Comparison of ENCODE assay signal across 19 mouse cellular contexts in genomic region chr6:83417531-83417930, GRCm38 (mm10). TPM values are rescaled to one million over a fixed set of nuclear protein-coding genes. Genes with fewer than 3 reads are reported as not detected.
DNase-seq lines count a peak whose midpoint lies in the region; ATAC-seq and TF ChIP-seq lines count a peak whose summit lies in the region.
"Had no signal": no experiment of that assay in that cellular context is flagged by ENCODE, and none has a peak within 500 bp of the region (broad histone marks: within the 10 kb centered on the region; RNA-seq: fewer than 3 reads in every experiment).

No protein-coding gene starts in this region.

- intact Hi-C loops in gastrocnemius, adult 2 months (cut with DNase I), result no loop called here

- H3K9me3 ChIP-seq in lung, postnatal 0 days (ENCODE audit: low read length), result no peaks in the 10 kb centered on the region
- H3K9me3 ChIP-seq in CH12.LX (replicated peaks; ENCODE audit: low read length), result no peaks in the 10 kb centered on the region
- H3K9me3 ChIP-seq: G1E; heart, embryonic 12.5 days; hindbrain, embryonic 10.5 days; midbrain, embryonic 15.5 days; neural tube, embryonic 12.5 days had no signal

- peaks cover 33% of the 10 kb centered on the region for H3K4me1 ChIP-seq in lung, postnatal 0 days (ENCODE audit: insufficient read depth, low read depth, low read length)
- H3K4me1 ChIP-seq in CH12.LX (ENCODE audit: control insufficient read depth in 1 of 2, insufficient read depth in 2 of 2), result peaks cover 30 to 99% of the 10 kb centered on the region in 2 experiments

- no peak overlapping the region for H3K4me2 ChIP-seq in lung, postnatal 0 days (replicated peaks; ENCODE audit: low read depth, low read length)
- peak overlapping the region; percentile 72 for H3K4me2 ChIP-seq in CH12.LX (ENCODE audit: insufficient read depth, low read depth, poor library complexity, severe bottlenecking)
- H3K4me2 ChIP-seq: heart, embryonic 12.5 days; midbrain, embryonic 15.5 days; neural tube, embryonic 12.5 days had no signal

- in situ Hi-C loops in CH12.LX (cut with MboI; ENCODE audit: low pct_ligation_motif_present, low pct_unique_long_range_greater_than_20kb, low sequenced_read_pairs), result no loop called here

- no peak for ATAC-seq in lung, postnatal 0 days
- ATAC-seq: intestine, embryonic 16.5 days; midbrain, embryonic 15.5 days had no signal

- TF ChIP-seq POLR2A in CH12.LX (IDR thresholded peaks at IDR 0.05; ENCODE audit: low read depth, low read length), result no peak

- TF ChIP-seq CTCF in gastrocnemius, adult 2 months (IDR thresholded peaks at IDR 0.05), result no peak
- no peak for TF ChIP-seq CTCF in lung, postnatal 0 days (IDR thresholded peaks at IDR 0.05)
- no peak for TF ChIP-seq CTCF in CH12.LX (conservative IDR thresholded peaks at IDR 0.05 in 1 of 2, IDR thresholded peaks at IDR 0.05 in 1 of 2; ENCODE audit: low read depth in 2 of 2, low read length in 2 of 2)

- no peak for TF ChIP-seq RAD21 in CH12.LX (IDR thresholded peaks at IDR 0.05; ENCODE audit: low read depth, low read length)

- H3K4me3 ChIP-seq in gastrocnemius, adult 2 months, result no peak overlapping the region
- H3K4me3 ChIP-seq in lung, postnatal 0 days (ENCODE audit: low read depth, low read length), result no peak overlapping the region
- H3K4me3 ChIP-seq in CH12.LX (replicated peaks in 1 of 3; ENCODE audit: low read depth in 2 of 3, low read length in 2 of 3, poor library complexity in 1 of 3), result peak overlapping the region in 1 of 3 experiments; percentile 2
- H3K4me3 ChIP-seq: heart, embryonic 12.5 days; hindbrain, embryonic 10.5 days; midbrain, embryonic 15.5 days; neural tube, embryonic 12.5 days had no signal

- 72% methylated on average over 3 of the region's 3 CpGs for WGBS in lung, postnatal 0 days

- dilution Hi-C loops in CH12.LX (cut with MboI; ENCODE audit: extremely low pct_ligation_motif_present, extremely low pct_unique_long_range_greater_than_20kb, low sequenced_read_pairs), result no loop called here

- no peaks in the 10 kb centered on the region for H3K36me3 ChIP-seq in lung, postnatal 0 days (ENCODE audit: insufficient read depth, low read length)
- H3K36me3 ChIP-seq in CH12.LX (replicated peaks in 1 of 2; ENCODE audit: control insufficient read depth in 1 of 2, insufficient read depth in 1 of 2, low read length in 1 of 2), result peaks cover 4 to 51% of the 10 kb centered on the region in 2 experiments
- H3K36me3 ChIP-seq: midbrain, embryonic 15.5 days had no signal

- H3K27me3 ChIP-seq in lung, postnatal 0 days (replicated peaks; ENCODE audit: insufficient read depth, low read length), result no peaks in the 10 kb centered on the region
- H3K27me3 ChIP-seq in CH12.LX (replicated peaks), result no peaks in the 10 kb centered on the region
- H3K27me3 ChIP-seq: heart, embryonic 12.5 days; midbrain, embryonic 15.5 days; neural tube, embryonic 12.5 days had no signal

- H3K9ac ChIP-seq in lung, postnatal 0 days (replicated peaks; ENCODE audit: low read depth), result no peak overlapping the region
- H3K9ac ChIP-seq in CH12.LX (ENCODE audit: insufficient read depth, low read depth), result no peak overlapping the region
- H3K9ac ChIP-seq: heart, embryonic 12.5 days; liver, embryonic 14.5 days; midbrain, embryonic 15.5 days; neural tube, embryonic 12.5 days had no signal

- H3K27ac ChIP-seq in gastrocnemius, adult 2 months, result peak overlapping the region; percentile 83; the same call in 1 of the 2 replicates
- 0 out of 2 replicates have a peak overlapping the region, but pooled peaks have one; percentile 51 for H3K27ac ChIP-seq in lung, postnatal 0 days (ENCODE audit: low read length)
- peak overlapping the region; percentile 12; the same call in 1 of the 2 replicates for H3K27ac ChIP-seq in CH12.LX (ENCODE audit: insufficient read depth, low read depth)
- H3K27ac ChIP-seq: hindbrain, embryonic 10.5 days; liver, embryonic 14.5 days; neural tube, embryonic 12.5 days had no signal

- peaks cover 9% of the 10 kb centered on the region for H3K79me2 ChIP-seq in CH12.LX (replicated peaks; ENCODE audit: control insufficient read depth, extremely low read depth, insufficient read depth, poor library complexity, severe bottlenecking)

- TF ChIP-seq EP300 in lung, postnatal 0 days (IDR thresholded peaks at IDR 0.05), result no peak
- no peak for TF ChIP-seq EP300 in CH12.LX (IDR thresholded peaks at IDR 0.05; ENCODE audit: low read length)

- no peak for DNase-seq in gastrocnemius, adult 2 months
- no peak for DNase-seq in gastrocnemius, postnatal 10 days
- no peak for DNase-seq in lung, postnatal 0 days (ENCODE audit: low spot score)
- no peak for DNase-seq in lung, adult 18-20 months
- peak; percentile 81 for DNase-seq in CH12.LX (ENCODE audit: extremely low read depth)
- DNase-seq in naive thymus-derived CD4-positive, alpha-beta T cell, adult 2 months (ENCODE audit: low read depth), result peak; percentile 50
- DNase-seq in ovary, postnatal 10 days (ENCODE audit: low spot score), result no peak
- no peak for DNase-seq in adrenal gland, adult 2 months
- DNase-seq: adrenal gland, adult 8-10 months; cerebellum, adult 8-10 months; gastrocnemius, postnatal 36 days; right cerebral cortex, postnatal 4 days had no signal

TF ChIP-seq in CH12.LX, 34 proteins besides CTCF, POLR2A, EP300 and RAD21:
- TF ChIP-seq ZC3H11A (IDR thresholded peaks at IDR 0.05; ENCODE audit: low read depth, low read length) (no peak), USF1 (IDR thresholded peaks at IDR 0.05; ENCODE audit: low read depth, low read length) (no peak), CHD1 (IDR thresholded peaks at IDR 0.05; ENCODE audit: low read depth, low read length) (no peak), PAX5 (IDR thresholded peaks at IDR 0.05; ENCODE audit: low read length) (no peak), CHD2 (IDR thresholded peaks at IDR 0.05; ENCODE audit: low read length) (no peak), MAFK (IDR thresholded peaks at IDR 0.05; ENCODE audit: insufficient replicate concordance, low read length) (no peak), ELF1 (IDR thresholded peaks at IDR 0.05; ENCODE audit: low read depth, low read length) (no peak), TCF12 (IDR thresholded peaks at IDR 0.05; ENCODE audit: low read depth, low read length) (no peak), USF2 (conservative IDR thresholded peaks at IDR 0.05; ENCODE audit: low read depth, low read length) (no peak), TBP (conservative IDR thresholded peaks at IDR 0.05; ENCODE audit: low read depth, low read length) (no peak), NELFE (IDR thresholded peaks at IDR 0.05; ENCODE audit: low read depth, low read length) (no peak), JUN (IDR thresholded peaks at IDR 0.05; ENCODE audit: insufficient read depth, low read depth, low read length) (no peak), IRF4 (IDR thresholded peaks at IDR 0.05; ENCODE audit: low read depth, low read length) (no peak), JUND (conservative IDR thresholded peaks at IDR 0.05; ENCODE audit: low read depth, low read length) (no peak), MXI1 (IDR thresholded peaks at IDR 0.05; ENCODE audit: low read depth, low read length) (no peak), MYC (IDR thresholded peaks at IDR 0.05; ENCODE audit: low read depth, low read length) (no peak)

RNA-seq across cellular contexts. Expression of gene Tet3, which starts 41.4 kb away (rescaled TPM):
- total RNA-seq in gastrocnemius, adult 2 months (2021), result 10 to 100 TPM; 16.4 to 18.0 TPM
- total RNA-seq in gastrocnemius, postnatal 10 days (2021), result 10 to 100 TPM; 41.5 to 47.0 TPM
- polyA plus RNA-seq in lung, postnatal 0 days (2015; fragmentation: Nextera tagmentation; extraction: Ambion mirVana), result 30.0 and 30.5 TPM in 2 replicates
- total RNA-seq in CH12.LX (2012; rRNA removed) (5.6 and 8.2 TPM in 2 replicates), CH12.LX (2014; rRNA removed) (2.2 and 3.2 TPM in 2 replicates)
- polyA plus RNA-seq in CH12.LX (2012; ENCODE audit: insufficient read length, low read depth), result 6.4 and 10.0 TPM in 2 replicates
- total RNA-seq in adrenal gland, adult 2 months (2021), result 10 to 100 TPM; 22.9 to 26.0 TPM
- 6.8 and 8.7 TPM in 2 replicates for polyA plus RNA-seq in adrenal gland, adult 2 months (2012; rRNA removed)

Comparison
In these comparisons a context has a peak if more than half of its experiments do, and no peak if none do; other contexts are left out.
1. DNase-seq: peak in CH12.LX (single experiment) and naive thymus-derived CD4-positive, alpha-beta T cell, adult 2 months (single experiment); none in gastrocnemius, adult 2 months (single experiment), gastrocnemius, postnatal 10 days (single experiment), lung, postnatal 0 days (single experiment), lung, adult 18-20 months (0 of 2), ovary, postnatal 10 days (single experiment) and adrenal gland, adult 2 months (single experiment).
2. H3K27ac ChIP-seq: peak in every context shown above with its lines; median percentile 83 in gastrocnemius, adult 2 months; 51 in lung, postnatal 0 days; 12 in CH12.LX.